Mouse (Mus musculus) gastrocnemius, adult 8-10 months (tissue): Measurements from ENCODE around the gene Psmc3. TPM values are rescaled to one million over a fixed set of nuclear protein-coding genes. Genes with fewer than 3 reads are reported as not detected.
"Not testable (repeated sequence)": the region's sequence is repeated elsewhere in the genome, so short reads cannot be mapped to it uniquely, and the experiment has no call there.

ENCODE experiments used
- DNase-seq, 2 experiments: peaks; one replicate each; pipeline ENCODE4 v3.0.0; 2022; ENCODE audit warnings: low spot score in 2 of 2
- total RNA-seq, 4 experiments: library from RNA; stranded (reverse); gene quantifications; 2 replicates each; pipeline ENCODE4 v1.2.4; 2022

The Psmc3 gene
- total RNA-seq: 100 to 1,000 TPM; 199 to 280 (median 234) TPM

DNA sequence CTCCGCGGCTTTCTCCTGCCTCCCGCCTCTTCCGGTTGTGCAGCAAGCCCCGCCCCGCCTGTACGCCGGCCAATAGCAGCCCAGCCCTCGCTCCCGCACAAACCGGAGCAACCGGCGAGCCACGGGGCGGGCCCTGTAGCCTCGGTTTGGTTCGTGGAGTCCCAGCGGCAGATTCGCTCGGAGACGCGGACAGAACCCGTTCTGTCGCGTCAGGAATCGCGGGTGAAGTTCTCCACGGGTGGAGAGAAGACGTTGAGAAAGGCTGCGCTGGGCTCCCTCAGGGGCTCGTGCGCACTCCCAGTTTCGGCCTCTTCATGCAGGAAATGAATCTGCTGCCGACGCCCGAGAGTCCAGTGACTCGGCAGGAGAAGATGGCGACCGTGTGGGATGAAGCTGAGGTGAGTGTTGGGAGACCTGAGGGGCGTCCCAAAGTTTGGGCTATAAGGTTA, at the start of gene Psmc3:
Psmc3 (plus strand) TSS at position 76 of the 449 bp plus-strand sequence.
- DNase-seq: peak; percentile 95 to 96

DNA sequence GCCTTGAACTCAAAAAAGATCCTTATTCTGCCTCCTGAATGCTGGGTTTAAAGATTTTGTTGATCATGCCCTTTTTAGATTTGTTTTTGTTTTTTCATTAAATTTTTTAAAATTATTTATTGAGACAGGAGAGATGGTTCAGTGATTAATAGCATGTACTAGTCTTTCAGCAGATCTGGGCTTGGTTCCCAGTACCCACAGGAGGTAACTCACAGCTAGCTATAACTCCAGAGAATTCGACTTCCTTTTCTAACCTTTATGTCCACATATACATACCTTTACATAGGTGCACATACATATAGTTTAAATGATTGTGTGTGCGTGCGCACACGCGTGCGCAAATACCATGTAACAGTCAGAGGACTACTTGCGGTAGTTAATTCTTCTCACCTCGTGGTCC, 45.3 kb upstream of the Psmc3 start:
- DNase-seq: no peak

DNA sequence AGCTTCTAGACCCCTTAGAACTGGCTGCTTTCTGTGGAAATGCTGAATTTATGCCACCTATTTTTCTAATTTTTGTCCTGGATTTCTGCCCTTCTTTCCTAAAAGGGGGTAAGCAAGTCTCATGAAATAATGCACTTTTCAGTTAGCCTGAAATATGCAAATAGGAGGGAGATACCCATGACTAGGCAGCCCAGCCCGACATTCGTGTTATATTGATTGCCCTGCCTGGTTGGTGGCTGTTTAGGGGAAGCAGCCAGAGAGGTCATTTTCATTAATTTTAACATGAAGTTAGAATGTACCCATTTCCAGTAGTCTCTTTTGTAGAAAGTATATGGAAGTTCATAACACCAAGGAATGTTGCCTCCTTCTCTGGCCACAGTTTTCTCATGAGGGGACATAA, 39.9 kb upstream of the Psmc3 start:
- DNase-seq: no peak

- DNase-seq: no peak
Measured at GRCm38 (mm10) chr2:91015386-91015785, 38.4 kb upstream of the Psmc3 start.

DNA sequence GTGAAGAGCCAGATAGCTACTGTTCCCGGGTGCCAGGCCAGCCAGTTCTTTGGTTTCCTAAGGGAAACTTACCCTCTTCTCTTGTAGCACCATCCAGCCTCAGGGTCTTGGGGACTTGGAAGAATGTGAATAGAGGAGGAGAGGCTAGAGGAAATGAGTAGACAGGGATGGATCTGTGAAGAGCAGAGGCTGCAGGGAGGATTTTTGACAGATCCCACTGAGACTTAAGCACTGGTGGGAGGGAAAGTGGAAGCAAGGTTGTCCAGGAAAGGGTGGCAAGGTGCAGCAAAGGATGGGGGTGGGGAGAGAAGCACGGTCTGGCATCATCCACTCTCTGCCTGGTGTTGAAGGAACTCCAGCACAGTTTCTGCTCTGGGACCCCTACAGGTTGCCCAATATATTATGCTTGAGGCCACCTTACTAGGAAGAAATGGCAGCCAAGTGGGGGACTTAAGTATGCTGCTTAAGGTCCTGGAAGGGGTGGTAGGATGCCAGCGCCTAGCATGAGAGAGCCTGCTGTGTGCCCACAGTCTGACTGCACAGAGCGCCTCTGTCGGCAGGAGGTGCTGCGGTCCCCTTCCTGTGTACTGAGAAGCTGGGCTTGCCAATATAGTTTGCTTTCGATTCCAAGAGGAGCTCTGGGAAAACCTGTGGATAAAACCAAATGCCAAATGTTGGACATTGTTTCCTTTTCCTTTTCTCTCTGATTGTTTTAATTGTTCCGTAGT, 35.6 kb upstream of the Psmc3 start:
- peak; percentile 19 to 40 for DNase-seq

- no peak for DNase-seq
Measured at GRCm38 (mm10) chr2:91019911-91020310, 33.9 kb upstream of the Psmc3 start.

GRCm38 (mm10) chr2:91022266-91022665, 31.5 kb upstream of the Psmc3 start:
- DNase-seq: not testable (repeated sequence)

DNA sequence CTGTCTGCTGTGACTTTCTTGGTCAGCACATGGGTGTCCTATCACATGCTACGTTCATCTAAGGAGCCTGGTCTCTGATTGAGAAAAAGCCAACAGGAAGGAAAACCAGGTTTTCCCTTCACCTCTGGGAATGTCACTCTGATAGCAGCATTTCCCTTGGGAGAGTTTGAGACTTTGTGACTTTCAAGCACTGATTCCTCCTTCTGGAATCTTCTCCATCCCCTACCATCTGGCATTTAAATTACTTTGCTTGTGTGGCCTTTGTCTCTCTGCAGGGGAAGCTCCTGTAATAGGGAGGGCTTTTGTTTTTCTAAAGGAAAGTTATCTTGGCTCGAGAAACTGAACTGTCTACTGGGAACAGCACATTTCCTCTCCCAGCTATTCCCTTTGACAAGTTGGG, 30.7 kb upstream of the Psmc3 start:
- DNase-seq: no peak

DNA sequence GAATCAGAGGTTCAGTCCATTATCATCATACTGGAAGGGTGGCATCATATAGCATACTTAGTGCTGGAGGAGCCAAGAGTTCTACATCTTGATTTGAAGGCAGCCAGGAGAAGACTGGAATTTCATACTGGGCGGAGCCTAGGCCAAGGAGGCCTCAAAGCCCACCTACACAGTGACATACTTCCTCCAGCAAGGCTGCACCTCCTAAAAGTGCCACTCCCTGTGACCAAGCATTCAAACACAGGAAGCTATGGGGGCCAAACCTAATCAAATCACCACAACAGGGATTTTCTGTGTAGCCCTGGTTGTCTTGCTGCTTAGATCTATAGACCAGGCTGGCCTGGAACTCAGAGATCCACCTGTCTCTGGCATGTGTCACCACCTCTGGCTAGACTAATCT, 29.9 kb upstream of the Psmc3 start:
- no peak for DNase-seq

DNA sequence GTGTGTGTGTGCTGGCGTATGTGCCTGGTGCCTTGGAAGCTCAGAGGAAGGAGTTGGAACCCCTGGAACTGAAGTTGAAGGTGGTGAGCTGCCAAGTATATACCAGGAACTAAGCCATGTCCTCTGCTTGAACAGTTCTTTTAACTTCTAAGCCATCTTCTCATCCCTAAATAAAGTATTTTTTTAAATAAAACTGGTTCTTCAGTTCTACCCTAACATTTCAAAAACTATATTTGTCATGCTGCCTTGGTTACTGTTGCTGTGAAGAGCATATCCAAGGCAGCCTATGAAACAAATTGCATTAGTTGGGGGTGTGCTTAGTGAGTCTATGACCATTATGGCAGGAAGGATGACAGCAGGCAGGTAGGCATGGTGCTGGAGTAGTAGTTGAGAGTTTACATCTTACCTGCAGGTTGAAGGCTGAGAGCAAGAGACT, 28.7 kb upstream of the Psmc3 start:
- no peak for DNase-seq

GRCm38 (mm10) chr2:91026491-91026890, 27.3 kb upstream of the Psmc3 start:
- DNase-seq: no peak

- no peak for DNase-seq
Measured at GRCm38 (mm10) chr2:91027391-91028214, 26.2 kb upstream of the Psmc3 start.

DNA sequence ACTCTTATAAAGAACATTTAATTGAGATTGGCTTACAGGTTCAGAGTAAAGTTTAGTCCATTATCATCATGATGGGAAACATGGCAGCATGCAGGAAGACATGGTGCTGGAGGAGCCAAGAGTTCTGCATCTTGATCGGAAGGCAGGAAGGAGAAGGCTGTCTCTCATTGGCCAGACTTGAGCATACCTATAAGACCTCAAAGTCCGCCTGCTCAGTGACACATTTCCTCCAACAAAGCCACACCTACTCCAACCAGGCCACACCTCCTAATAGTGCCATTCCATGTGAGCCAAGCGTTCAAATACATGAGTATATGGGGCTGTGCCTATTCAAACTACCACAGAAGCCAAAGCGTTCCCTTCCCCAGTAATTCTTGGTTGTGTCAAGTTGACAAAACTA, 22.6 kb upstream of the Psmc3 start:
- DNase-seq: no peak

- no peak for DNase-seq
Measured at GRCm38 (mm10) chr2:91033000-91033399, 20.8 kb upstream of the Psmc3 start.

DNA sequence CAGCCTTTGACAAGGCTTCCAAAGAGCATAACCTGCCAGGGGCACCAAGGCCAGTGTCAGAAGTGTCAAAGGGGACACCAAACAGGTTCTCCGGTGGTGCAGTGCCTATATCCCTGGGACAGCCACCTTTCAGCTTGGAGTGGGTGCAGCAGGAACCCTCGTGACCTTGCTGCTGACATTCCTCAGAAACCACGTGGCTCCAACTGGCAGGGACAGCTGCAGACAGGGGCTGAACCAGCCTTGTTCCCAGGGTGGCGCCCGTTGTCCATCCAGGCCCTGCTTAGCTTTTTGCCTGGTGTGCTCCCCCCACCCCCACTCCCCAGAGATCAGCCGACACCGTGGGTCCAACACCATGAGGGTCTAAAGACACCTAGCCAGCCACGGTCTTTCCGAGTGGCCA, 18.4 kb upstream of the Psmc3 start, which contains the start of gene Rapsn:
Rapsn (plus strand) TSS at position 236 of the 400 bp plus-strand sequence.
- DNase-seq: peak; percentile 62 to 78

- DNase-seq: no peak
Measured at GRCm38 (mm10) chr2:91041786-91042185, 12.0 kb upstream of the Psmc3 start.

- DNase-seq: no peak
Measured at GRCm38 (mm10) chr2:91042651-91043398, 11.0 kb upstream of the Psmc3 start.

DNA sequence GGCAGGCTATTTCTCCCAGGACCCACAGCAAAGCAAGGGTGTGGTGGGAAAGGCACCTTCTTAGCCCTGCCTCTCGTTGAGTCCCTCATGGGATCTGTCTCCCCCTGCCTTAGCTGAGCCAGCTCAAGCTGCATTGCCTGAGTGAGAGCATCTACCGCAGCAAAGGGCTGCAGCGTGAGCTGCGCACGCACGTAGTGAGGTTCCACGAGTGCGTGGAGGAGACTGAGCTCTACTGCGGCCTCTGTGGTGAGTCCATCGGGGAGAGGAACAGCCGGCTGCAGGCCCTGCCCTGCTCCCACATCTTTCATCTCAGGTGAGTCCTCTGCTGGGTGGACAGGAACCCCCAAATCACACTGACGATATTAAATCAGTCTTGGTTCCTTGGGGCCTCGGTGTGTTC, 9.1 kb upstream of the Psmc3 start:
- no peak for DNase-seq

- DNase-seq: not testable (repeated sequence)
Measured at GRCm38 (mm10) chr2:91045805-91046204, 8.0 kb upstream of the Psmc3 start.

DNA sequence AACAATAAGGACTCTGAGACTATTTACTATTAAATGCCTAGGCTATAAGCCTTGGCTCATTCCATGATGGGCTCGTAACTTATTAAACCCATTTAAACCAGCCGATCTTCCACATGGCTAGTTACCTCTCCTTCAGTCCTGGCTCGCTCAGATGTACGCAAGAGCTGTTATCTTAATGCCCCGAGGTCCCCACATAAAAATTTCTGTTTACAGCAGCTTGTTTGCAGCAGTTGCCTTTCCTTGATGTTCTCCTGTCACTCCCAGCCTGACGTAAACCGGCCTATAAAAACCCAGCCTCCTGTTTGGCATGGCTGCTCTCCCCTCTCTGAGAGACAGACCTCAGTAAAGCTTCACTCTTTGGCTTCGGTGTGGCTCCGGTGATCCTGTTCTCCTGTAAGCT, 6.5 kb upstream of the Psmc3 start:
- no peak for DNase-seq

DNA sequence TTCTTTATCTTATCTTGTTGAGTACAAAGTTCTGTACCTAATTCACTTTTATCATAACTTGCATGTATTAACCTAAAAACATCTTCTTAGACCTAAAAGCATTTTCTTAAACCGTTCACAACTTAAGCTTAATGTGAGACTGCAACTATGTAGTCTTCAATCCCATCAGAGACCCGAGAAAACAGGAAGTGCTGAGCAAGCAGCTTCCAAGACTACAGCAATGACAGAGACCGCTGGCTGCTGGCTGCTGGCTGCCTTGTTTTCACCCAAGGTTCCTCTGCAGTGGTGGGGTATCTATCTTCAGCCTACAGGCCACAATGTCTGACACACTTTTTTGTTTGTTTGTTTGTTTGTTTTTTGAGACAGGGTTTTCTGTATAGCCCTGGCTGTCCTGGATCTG, 1.9 kb upstream of the Psmc3 start:
- DNase-seq: no peak

DNA sequence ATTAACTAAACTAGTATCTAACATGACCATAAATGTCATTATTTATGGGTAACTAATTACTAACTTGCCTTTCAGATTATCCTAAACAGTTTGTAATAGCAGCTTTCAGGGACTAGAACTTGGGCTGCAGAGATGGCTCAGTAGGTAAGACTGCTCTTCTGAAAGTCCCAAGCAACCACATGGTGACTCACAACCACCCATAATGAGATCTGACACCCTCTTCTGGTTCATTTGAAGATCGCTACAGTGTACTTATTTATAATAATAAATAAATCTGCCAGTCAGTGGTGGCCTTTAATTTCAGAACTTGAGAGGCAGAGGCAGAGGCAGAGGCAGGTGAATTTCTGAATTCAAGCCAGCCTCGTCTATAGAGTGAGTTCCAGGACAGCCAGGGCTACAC, 1.1 kb upstream of the Psmc3 start:
- DNase-seq: no peak
